Mouse (Mus musculus) cerebellum, adult 11 months (tissue): ENCODE results near the gene Akr1c18.
"Not testable (repeated sequence)": the region's sequence is repeated elsewhere in the genome, so short reads cannot be mapped to it uniquely, and the experiment has no call there.

Source experiments
- DNase-seq: peaks from one replicate; pipeline ENCODE4 v3.0.0; 2022

Akr1c18 gene

DNA sequence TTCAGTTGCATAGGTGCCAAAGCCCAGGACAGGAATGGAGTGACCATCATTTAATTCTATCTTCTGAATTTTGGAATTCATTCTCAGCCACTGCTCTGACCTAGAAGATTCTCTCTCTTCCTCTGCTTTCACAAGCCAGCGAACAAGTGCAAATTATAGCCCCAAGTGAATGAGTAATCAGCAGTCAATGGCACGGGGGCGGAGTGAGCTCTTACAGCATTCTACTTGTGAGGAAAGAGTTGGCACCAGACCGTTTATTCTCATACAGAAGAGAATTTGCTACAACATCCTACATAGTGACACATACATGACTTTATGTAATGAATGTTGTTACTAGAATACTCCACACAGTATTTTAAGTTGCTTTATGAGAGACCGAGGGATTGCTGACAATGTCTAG, at the start of gene Akr1c18:
Gene Akr1c18 (minus strand): TSS at position 137 of the 400 bp plus-strand sequence.
- no peak for DNase-seq

- DNase-seq: no peak
Observed at GRCm38 (mm10) chr13:4192511-4192910, 42.1 kb upstream of the Akr1c18 start.

DNA sequence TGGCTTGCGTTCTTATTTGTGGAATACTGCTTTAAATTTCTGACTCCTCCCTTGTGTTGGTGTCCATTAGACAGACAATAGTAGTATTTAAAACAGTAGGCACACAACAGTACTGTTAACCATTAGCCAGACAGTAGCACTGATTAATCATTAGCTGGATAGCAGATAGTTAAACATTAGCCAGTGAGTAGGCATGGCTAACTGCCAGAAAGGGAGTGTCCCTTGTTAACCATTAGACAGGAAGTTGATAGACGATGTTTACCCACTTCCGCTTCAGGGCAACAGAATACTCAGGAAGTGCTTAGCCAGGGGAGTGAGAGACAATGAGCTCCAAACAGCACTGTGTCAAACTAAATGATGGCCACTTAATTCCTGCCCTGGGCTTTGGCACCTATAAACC, 40.5 kb upstream of the Akr1c18 start, which contains the start of gene Akr1c13:
Gene Akr1c13 (plus strand): TSS at position 247 of the 400 bp plus-strand sequence.
- no peak for DNase-seq

DNA sequence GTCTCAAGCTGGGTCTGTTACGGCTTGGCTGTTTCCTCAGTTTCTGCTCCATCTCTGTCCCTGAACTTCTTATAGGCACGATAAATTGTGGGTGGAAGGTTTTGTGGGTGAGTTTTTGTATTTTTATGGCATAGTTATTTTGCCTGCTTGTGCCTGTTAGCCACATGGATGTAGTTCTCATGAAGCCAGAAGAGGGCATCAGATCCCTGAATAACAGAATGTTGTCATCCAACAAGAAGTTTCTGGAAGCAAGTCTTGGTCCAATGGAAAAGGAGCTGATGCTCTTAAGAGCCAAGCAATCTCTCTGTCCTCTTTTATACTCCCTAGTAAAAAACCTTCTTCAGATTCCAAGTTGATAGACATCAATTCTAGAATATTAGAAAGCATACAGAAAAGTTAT, 37.7 kb upstream of the Akr1c18 start:
- no peak for DNase-seq

DNA sequence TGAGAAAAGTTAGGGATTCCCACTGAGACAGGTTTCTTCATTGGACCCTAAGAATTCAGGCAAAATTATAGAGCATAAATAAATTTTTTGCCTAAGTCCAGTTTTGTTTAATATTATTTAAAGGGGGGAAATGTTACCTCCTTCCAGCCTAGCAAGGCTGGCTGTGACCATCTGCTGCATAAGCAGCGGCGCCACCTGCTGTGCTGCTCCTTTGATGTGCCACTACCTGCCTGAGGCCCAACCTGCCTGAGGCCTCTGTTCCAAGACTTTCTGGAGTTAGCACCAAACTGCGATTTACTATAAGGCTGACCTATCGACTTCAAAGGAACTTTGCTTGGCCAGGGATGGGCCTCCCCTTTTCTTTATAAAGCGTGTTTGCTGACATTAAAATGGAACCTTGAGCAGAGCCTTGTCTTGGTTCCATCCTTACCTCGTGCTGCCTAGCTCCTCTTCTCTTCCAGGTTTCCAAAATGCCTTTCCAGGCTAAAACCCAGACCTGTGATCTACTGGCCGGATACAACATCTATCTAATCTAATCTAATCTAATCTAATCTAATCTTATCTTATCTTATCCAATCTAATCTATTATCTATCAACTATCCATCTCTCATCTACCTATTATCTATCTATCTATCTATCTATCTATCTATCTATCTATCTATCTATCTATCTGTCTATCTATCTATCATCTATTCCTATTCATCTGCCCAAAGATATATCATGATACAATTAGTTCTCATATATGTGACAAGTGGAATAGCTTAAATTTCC, 36.4 kb upstream of the Akr1c18 start:
- not testable (repeated sequence) for DNase-seq

- DNase-seq: no peak
Observed at GRCm38 (mm10) chr13:4183116-4183515, 32.7 kb upstream of the Akr1c18 start.

DNA sequence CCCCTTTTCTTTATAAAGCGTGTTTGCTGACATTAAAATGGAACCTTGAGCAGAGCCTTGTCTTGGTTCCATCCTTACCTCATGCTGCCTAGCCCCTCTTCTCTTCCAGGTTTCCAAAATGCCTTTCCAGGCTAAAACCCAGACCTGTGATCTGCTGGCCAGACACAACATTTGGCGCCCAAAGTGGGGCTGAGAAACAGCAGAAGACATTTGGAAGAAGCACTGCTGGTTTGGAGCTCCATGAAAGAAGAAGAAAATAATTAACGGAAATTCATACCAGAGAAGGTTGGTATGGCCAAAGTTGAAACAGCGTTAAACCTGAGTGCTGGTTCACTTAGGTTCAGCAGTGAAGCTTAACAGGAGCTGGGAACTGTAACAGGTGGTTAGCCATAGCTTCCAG, 30.9 kb upstream of the Akr1c18 start:
- not testable (repeated sequence) for DNase-seq

DNA sequence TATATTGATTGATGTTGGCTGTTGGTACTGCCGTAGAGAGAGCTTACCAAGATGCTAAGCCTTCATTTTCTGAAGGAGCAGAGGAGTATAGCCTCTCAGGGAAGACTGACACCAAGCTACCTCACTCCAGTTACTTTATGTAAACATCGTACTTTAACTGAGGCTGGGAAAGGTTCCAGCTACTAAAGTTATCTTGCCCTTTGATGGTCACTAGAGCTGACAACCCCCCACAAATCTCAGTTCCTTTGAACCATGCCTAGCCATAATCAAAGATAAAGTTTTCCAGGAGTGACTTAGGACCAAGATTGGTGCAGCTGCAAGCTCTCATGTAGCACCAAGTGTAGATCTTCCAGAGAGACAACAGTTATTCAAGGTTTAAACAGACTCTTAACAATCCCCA, 22.5 kb upstream of the Akr1c18 start:
- no peak for DNase-seq

DNA sequence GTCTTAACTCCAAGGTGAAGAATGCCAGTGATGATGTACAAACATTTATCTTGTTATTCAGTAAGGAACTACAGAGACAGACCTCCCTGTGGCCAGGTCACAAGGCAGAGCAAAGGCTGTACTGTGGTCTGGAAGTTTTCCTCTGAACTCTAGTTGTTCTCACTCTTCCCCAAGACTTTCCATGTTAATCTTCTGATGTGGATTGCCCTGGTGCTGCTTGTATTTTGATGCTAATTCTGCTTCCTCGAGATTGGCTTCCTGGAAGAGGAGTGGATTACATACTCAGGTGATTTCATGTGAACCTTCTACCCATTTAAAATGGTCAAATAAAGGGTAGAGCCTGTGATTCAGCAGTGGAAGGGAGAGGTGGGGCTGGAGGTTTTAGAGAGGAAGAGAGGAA, 17.6 kb upstream of the Akr1c18 start:
- DNase-seq: no peak

- no peak for DNase-seq
Observed at GRCm38 (mm10) chr13:4155286-4155685, 4.8 kb upstream of the Akr1c18 start.

DNA sequence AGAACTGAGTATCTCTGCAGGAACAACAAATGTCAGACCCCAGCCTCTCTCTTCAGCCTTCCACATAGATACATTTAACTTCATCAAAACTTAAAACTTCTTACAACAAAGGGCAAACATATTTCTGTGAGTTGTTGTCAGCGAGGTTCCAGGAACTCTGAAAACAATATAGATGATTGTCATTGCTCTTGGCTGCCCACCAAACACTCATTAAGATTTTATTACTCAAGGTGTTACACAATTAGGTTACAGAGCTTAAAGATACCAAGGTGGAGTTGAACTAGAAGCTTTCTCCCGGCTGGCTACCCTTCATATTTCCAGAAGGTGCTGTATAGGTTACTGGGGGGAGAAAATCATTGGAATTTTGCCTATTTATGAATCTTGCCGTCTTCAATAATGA, 3.1 kb upstream of the Akr1c18 start:
- DNase-seq: no peak

DNA sequence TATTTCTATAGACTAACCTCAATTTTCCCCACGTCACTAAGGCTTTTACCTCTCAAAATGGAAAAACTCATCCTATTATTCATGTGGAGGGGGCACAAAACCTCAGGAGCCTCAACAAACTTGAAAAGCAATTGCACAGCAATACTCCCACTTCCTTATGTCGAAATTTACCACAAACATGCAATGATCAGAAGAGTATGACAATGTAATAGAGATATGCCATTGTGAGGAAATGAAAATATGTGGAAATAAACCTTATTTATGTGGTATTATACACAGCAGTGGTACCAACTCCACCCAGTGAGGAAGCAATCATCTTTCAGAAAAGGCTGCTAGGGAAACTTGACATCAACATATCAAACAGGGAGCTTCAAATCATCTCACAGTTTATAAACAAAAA, 2.5 kb upstream of the Akr1c18 start:
- DNase-seq: no peak

DNA sequence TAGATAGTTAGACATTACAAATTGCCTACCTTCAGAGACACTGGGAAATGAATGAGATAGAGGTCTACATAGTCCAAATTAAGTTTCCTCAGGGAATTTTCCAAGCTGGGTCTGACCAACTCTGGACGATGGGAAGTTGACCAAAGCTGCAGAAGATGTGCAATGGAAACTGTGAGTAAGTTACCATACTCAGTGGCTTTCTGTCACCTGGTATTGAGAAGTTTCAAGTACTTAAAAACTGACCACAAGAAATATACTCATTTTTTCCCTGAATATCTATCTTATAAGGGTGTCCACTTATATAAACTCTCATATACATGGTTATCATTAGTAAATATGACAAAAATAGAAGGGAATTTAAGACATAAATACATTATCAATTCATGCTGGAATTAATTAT, 6.2 kb downstream of the Akr1c18 start:
- DNase-seq: no peak

- no peak for DNase-seq
Observed at GRCm38 (mm10) chr13:4133070-4133469, 17.4 kb downstream of the Akr1c18 start.

DNA sequence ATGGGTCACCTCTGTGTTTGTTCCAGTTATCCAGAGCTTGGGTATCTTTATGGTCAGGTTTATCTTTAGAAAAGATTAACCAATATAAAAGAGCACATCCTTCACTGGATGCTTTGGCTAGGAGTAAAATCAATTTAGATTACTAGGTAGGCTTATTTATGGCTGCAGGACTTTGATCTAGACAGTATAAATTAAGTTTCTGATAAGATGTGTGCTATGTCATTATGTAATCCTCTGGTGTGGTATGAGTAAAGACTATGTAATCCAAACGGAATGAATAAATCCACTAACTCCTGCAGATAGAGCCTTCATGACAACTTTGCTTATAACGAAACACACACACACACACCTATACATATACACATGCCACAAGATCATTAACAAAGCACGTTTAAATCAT, 18.7 kb downstream of the Akr1c18 start:
- no peak for DNase-seq

GRCm38 (mm10) chr13:4131317-4131716, 19.1 kb downstream of the Akr1c18 start:
- DNase-seq: no peak

DNA sequence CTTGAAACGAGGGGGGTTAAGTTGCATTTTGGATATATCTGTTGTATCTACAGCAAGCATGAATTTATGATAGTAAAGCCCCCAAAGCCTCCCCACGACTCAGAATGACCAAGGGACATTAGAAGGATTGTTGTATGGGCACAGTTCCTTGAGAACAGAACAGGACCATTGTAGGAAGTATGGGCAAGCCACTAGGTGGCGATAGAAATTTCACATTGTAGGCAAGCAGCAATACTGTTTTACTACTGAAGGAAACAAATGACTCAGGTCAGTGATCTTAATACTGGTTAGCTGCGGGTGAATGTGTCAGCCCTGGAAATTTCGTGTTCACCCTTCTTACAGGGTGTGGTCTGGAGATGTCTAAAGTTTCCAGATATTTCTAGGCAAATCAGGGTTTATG, 21.4 kb downstream of the Akr1c18 start:
- no peak for DNase-seq

DNA sequence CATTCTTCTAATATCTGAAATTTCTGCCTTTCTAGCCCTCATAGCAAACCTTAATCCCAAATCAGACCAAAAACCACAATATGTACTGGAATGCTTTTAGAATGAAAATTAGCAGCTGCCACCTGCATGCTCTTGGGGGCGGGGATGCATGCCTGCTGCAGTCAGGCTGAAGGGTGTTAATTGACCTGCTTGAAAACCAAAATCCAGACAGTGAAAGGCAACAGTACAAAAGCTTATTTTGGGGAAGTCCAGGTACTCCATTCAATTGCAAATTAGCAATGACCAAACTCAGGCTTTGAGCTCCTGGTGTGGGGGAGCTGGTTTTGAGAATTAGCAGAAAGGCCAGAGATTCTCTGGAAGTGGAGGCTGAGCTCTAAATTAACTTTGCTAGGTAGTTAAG, 24.6 kb downstream of the Akr1c18 start:
- DNase-seq: not testable (repeated sequence)

GRCm38 (mm10) chr13:4124471-4124870, 26.0 kb downstream of the Akr1c18 start:
- DNase-seq: not testable (repeated sequence)

- DNase-seq: no peak
Observed at GRCm38 (mm10) chr13:4123146-4123545, 27.3 kb downstream of the Akr1c18 start.

DNA sequence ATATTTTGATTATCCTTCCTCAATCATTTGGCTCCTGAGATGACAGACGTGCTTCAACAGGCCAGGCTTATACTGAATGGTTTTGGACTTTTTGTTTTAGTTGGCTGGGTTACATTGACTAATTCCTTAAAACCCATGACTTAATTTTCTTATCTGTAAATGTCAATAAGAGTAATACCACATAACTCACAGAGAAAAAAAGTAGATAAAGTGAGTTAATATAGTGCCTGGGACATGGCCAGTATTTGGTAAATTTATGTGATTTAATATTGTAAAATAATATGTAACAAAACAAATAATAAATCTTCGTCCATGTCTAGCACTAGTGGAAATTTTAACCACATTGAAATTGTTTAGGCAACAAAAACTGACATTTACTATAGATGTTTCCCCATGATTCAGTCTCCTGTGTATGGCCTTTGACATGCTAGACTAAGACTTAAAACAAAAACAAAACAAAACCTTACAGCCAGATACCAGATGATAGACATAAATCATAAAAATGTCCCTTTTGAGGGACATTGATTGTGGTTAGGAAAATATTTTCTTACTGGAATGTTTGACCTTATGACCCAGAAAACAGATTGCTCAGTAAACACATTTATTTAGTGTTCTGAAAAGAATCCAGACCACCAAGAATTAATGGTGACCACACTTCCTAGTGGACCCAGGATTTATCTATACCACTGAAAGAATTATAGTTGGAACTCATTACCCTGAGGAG, 31.1 kb downstream of the Akr1c18 start:
- no peak for DNase-seq

- DNase-seq: peak; percentile 12
Observed at GRCm38 (mm10) chr13:4110281-4111188, 39.9 kb downstream of the Akr1c18 start.

DNA sequence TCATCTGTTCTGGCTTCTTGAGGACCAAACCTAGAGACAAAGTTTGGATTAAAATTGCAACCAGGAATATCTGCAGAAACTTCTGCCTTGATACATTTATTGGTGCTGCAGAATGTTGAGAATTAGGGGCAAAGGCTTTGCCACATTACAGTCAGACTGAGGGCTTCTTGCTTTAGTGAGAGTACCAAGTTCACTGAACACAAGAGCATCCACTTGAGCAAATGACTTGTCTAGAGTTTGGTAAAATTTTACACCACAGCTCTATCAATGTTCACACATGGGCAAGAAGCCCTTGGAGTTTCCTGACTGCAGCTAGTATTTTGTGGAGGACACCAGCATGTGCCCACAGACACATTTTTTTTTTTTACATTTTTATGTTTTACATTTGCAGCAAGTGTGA, 47.7 kb downstream of the Akr1c18 start:
- no peak for DNase-seq
